Mouse (Mus musculus): ENCODE measurements around the gene Prdm10. TPM values are rescaled to one million over a fixed set of nuclear protein-coding genes. Genes with fewer than 3 reads are reported as not detected.

Prdm10 gene
- polyA plus RNA-seq, 1 experiment, result 7.3 TPM

DNA sequence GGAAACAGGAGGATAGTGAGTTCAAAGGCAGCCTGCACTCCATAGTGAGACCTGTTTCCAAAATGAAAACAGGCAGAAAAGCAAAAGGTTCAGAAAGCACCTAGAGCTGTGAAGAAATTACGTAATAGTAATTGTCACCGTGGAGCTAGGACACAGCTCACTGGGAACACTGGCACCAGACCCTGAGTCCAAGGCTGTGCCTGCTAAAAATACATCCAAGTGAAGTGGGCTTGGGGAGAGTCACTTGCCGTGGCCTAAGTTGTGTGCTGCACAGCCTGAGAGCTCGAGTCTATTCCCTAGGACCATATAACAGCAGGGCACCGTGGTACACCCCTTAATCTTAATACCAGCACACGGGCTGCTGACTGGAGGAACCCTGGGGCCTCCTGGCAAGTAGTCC lies 18.4 kb downstream of the Prdm10 start:
- DNase-seq, result no peak
- no peak for TF ChIP-seq CTCF (IDR thresholded peaks at IDR 0.05; ENCODE audit: insufficient read depth, low read length)
- Histone ChIP-seq H3K4me3 (replicated peaks; ENCODE audit: extremely low read depth, low read depth, low read length) (no peak overlapping the region), H3K4me1 (ENCODE audit: control insufficient read depth, insufficient read depth, low read length) (no peaks in the 10 kb centered on the region; the same call in 1 of the 2 replicates)
- 76% methylated on average over 6 of the region's 6 CpGs for WGBS

DNA sequence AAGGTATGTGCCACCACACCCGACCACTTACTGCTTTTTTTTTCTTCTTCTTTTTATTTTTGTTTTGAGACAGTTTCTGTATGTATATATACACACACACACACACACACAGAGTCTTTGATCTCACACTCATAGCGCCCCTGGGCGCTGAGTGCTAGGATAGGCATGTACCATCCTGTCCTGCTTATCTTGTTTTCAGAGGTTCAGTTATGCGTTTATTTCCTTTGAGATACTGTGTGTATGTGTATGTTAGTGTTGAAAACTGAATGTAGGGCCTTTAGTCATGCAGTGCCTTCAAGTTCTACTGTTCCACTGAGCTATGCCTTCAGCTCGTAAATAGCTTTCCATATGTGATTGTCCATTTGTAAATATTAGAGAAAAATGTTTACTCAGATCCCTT lies 20.2 kb downstream of the Prdm10 start:
- Histone ChIP-seq H3K4me3 (replicated peaks; ENCODE audit: extremely low read depth, low read depth, low read length) (no peak overlapping the region), H3K4me1 (ENCODE audit: control insufficient read depth, insufficient read depth, low read length) (no peaks in the 10 kb centered on the region; the same call in 1 of the 2 replicates)
- TF ChIP-seq POLR2A (IDR thresholded peaks at IDR 0.05; ENCODE audit: borderline replicate concordance, extremely low read depth, low read depth, low read length) (no peak), CTCF (IDR thresholded peaks at IDR 0.05; ENCODE audit: insufficient read depth, low read length) (no peak)
- no peak for DNase-seq
- WGBS, result 77% methylated on average over 5 of the region's 5 CpGs

DNA sequence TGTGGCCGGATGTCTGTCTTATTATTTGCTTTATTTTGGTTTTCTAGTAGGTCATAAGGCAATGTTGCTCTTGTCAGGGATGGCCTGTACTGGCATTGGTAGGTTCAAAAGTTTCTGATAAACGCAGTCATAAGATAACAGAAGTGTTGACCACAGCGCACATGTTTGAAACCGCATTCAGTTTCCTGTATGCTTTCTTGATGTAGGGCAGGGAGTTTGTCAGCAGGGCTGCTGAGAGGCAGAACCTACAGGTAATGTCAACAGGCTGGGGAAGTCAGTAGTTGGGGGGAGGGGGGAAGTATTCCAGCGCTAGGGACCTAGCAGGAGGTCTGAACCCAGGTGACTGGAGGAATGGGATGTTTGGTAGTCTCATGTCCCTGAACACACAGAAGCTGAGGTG lies 20.8 kb downstream of the Prdm10 start:
- no peaks in the 10 kb centered on the region; the same call in 1 of the 2 replicates for H3K4me1 ChIP-seq (ENCODE audit: control insufficient read depth, insufficient read depth, low read length)
- WGBS, result 50% methylated on average over 5 of the region's 5 CpGs
- no peak for DNase-seq
- H3K4me3 ChIP-seq (replicated peaks; ENCODE audit: extremely low read depth, low read depth, low read length), result no peak overlapping the region
- TF ChIP-seq CTCF (IDR thresholded peaks at IDR 0.05; ENCODE audit: insufficient read depth, low read length) (no peak), POLR2A (IDR thresholded peaks at IDR 0.05; ENCODE audit: borderline replicate concordance, extremely low read depth, low read depth, low read length) (no peak)

DNA sequence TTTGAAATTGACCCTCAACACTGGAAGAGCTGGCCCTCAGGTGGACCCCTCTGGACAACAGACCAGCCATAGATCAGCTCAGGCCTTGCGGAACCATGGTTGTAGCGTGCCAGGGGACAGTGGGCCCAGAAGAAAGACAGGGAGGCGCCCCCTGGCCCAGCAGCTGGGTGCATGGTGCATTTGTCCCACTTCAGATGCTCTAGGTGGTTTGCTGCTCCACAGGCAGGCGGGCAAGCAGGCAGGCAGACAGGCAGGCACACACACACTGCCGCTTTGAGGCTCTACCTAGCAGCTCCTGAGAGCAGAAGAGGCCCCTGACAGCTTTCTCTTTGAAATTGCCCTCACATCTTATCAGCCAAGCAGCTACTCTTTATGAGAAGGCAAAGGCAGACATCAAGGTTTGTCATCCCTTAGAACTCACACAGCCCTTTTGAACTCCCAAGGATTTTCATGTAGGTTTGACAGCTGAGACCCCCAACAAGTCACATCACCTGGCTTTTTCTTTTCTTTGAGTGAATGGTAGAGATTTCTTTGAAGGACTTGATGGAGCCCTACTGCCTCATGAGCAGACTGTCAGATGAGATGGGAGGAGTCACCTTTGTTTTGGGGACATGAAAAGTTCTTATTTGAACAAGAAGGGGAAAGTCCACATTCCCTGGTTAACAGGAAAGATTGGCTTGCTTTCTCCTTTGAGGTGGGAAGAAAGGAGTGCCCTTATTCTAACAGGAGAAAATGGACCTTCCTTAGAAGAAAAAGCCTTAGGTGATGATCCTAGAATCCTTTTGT lies 21.4 kb downstream of the Prdm10 start:
- TF ChIP-seq CTCF (IDR thresholded peaks at IDR 0.05; ENCODE audit: insufficient read depth, low read length) (no peak), POLR2A (IDR thresholded peaks at IDR 0.05; ENCODE audit: borderline replicate concordance, extremely low read depth, low read depth, low read length) (no peak)
- DNase-seq, result no peak
- Histone ChIP-seq H3K4me1 (ENCODE audit: control insufficient read depth, insufficient read depth, low read length) (no peaks in the 10 kb centered on the region; the same call in 1 of the 2 replicates), H3K4me3 (replicated peaks; ENCODE audit: extremely low read depth, low read depth, low read length) (no peak overlapping the region)
- WGBS, result 82% methylated on average over 5 of the region's 5 CpGs

DNA sequence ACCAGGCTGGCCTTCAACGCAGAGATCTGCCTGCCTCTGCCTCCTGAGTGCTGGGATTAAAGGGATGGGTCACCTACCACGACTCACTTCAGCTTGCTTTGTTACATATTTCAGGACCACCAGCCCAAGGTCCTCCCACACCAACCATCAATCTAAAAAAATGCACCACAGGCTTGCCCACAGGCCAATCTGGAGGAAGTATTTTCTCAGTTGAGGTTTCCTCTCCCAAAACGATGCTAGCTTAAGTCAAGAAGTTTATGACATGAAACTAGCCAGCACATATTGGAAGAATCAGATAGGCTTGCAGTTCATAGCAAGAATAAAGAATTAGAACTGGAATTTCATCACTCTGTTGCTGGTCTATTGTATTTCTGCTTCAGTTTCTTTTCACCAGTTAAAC lies 24.0 kb downstream of the Prdm10 start:
- H3K4me1 ChIP-seq (ENCODE audit: control insufficient read depth, insufficient read depth, low read length), result no peaks in the 10 kb centered on the region; the same call in 1 of the 2 replicates
- no peak for DNase-seq
- 67% methylated on average over 3 of the region's 3 CpGs for WGBS
- no peak overlapping the region for H3K4me3 ChIP-seq (replicated peaks; ENCODE audit: extremely low read depth, low read depth, low read length)
- TF ChIP-seq CTCF (IDR thresholded peaks at IDR 0.05; ENCODE audit: insufficient read depth, low read length) (no peak), POLR2A (IDR thresholded peaks at IDR 0.05; ENCODE audit: borderline replicate concordance, extremely low read depth, low read depth, low read length) (no peak)

DNA sequence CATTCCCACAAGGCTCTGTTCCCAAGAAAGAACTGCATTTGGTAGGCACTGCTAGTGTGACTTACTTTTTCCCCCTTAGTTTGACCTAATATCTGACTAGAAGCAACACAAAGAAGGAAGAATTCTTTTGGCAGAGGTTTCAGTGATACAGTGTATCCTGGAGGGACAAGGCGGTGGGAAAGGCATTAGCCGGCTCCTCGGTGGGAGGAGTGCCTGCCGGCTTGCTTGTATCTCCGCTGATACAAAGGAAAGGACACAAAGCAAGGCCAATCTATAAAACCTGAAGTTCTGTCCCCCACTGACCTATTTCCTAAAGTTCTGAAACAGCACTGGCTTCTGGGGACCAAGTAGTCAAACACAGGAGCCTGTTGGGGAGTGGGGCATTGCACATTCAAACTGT lies 24.8 kb downstream of the Prdm10 start:
- TF ChIP-seq POLR2A (IDR thresholded peaks at IDR 0.05; ENCODE audit: borderline replicate concordance, extremely low read depth, low read depth, low read length), result no peak
- TF ChIP-seq CTCF (IDR thresholded peaks at IDR 0.05; ENCODE audit: insufficient read depth, low read length), result no peak
- 82% methylated on average over 5 of the region's 5 CpGs for WGBS
- Histone ChIP-seq H3K4me3 (replicated peaks; ENCODE audit: extremely low read depth, low read depth, low read length) (no peak overlapping the region), H3K4me1 (ENCODE audit: control insufficient read depth, insufficient read depth, low read length) (no peaks in the 10 kb centered on the region; the same call in 1 of the 2 replicates)
- no peak for DNase-seq

DNA sequence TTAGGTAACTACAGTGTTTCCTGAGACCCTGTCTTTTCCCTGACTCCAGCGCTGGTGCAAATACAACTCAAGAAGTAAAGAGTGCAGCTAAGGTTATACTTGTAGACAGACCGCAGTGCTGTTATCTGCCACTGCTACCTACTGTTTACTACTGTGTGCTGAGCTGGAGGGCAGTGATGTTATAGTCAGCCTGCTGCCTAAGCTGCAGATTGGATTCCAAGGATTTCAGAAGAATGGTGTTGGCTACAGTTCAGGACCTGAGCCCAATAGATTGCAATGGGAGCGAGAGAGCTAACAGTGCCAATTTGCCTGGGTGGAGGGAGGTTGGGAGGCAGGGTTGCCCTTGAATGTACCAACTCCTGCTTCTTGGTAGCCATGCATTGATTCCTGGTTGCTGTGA lies 25.5 kb downstream of the Prdm10 start:
- TF ChIP-seq CTCF (IDR thresholded peaks at IDR 0.05; ENCODE audit: insufficient read depth, low read length) (no peak), POLR2A (IDR thresholded peaks at IDR 0.05; ENCODE audit: borderline replicate concordance, extremely low read depth, low read depth, low read length) (no peak)
- WGBS, result 69% methylated on average over 3 of the region's 3 CpGs
- Histone ChIP-seq H3K4me3 (replicated peaks; ENCODE audit: extremely low read depth, low read depth, low read length) (no peak overlapping the region), H3K4me1 (ENCODE audit: control insufficient read depth, insufficient read depth, low read length) (no peaks in the 10 kb centered on the region; the same call in 1 of the 2 replicates)
- DNase-seq, result no peak

DNA sequence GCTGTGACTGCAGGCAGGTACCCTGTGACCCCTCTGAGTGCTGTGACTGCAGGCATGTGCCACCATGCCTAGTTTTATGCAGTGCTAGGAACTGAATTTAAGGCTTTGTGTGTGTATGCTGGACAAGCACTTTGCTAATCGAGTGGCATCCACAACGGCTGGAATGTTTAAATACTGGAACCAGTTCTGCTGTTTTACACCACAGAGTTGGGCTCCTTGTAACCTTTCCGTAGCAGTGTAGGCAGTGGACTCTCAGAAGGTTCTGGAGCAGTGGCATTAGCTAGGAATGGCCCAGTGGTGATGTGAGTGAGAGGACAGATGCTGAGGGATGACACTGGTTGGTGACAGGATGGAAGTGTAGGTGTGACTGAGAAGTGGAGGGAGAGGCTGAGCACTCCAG lies 26.9 kb downstream of the Prdm10 start:
- 55% methylated on average over 3 of the region's 3 CpGs for WGBS
- no peak for DNase-seq
- Histone ChIP-seq H3K4me3 (replicated peaks; ENCODE audit: extremely low read depth, low read depth, low read length) (no peak overlapping the region), H3K4me1 (ENCODE audit: control insufficient read depth, insufficient read depth, low read length) (no peaks in the 10 kb centered on the region; the same call in 1 of the 2 replicates)
- TF ChIP-seq POLR2A (IDR thresholded peaks at IDR 0.05; ENCODE audit: borderline replicate concordance, extremely low read depth, low read depth, low read length), result no peak
- TF ChIP-seq CTCF (IDR thresholded peaks at IDR 0.05; ENCODE audit: insufficient read depth, low read length), result no peak

DNA sequence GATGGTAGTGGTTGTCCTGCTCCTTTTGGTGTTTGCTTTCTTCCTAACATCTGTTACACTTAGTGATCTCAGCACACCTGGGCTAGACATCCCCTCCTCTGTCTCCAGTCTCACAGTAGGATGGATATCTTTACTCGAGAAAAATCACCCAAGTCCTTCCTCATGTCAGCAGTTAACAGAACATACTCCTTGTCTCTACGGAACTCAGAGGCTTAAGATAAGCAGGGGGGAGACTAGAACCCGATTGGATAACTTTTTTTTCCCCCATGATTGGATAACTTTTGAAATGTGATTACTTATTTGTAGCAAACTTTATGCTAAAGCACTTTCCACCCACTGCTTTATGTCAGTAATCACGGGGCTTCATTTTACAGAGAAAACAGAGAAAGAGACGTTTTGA lies 28.7 kb downstream of the Prdm10 start:
- WGBS, result 66% methylated on average over 5 of the region's 5 CpGs

DNA sequence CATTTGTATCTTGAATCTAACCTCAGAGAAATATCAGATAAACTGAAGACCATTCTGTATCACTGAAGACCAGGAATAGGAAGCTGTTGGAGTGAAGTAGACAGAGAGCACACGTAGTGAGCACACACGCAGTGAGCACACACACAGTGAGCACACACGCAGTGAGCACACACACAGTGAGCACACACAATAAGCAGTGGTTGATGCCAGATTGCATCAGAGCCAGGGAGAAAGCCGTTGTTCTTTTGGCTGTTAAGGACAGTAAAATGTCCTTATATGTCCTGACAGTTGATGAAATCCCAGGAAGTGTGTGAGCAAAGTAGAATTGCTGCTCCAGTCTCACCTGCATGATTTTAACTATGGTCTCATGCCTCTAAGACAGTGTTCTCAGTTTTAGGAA lies 30.3 kb downstream of the Prdm10 start:
- no peak for TF ChIP-seq CTCF (IDR thresholded peaks at IDR 0.05; ENCODE audit: insufficient read depth, low read length)
- no peak for TF ChIP-seq POLR2A (IDR thresholded peaks at IDR 0.05; ENCODE audit: borderline replicate concordance, extremely low read depth, low read depth, low read length)
- 84% methylated on average over 4 of the region's 4 CpGs for WGBS
- H3K4me1 ChIP-seq (ENCODE audit: control insufficient read depth, insufficient read depth, low read length), result no peaks in the 10 kb centered on the region
- H3K4me3 ChIP-seq (replicated peaks; ENCODE audit: extremely low read depth, low read depth, low read length), result no peak overlapping the region
- DNase-seq, result no peak

More for the DNA sequence above, 28.7 kb downstream of the Prdm10 start:
- no peak for DNase-seq
- Histone ChIP-seq H3K4me1 (ENCODE audit: control insufficient read depth, insufficient read depth, low read length) (no peaks in the 10 kb centered on the region), H3K4me3 (replicated peaks; ENCODE audit: extremely low read depth, low read depth, low read length) (no peak overlapping the region)
- TF ChIP-seq POLR2A (IDR thresholded peaks at IDR 0.05; ENCODE audit: borderline replicate concordance, extremely low read depth, low read depth, low read length) (no peak), CTCF (IDR thresholded peaks at IDR 0.05; ENCODE audit: insufficient read depth, low read length) (no peak)
